Mouse (Mus musculus) ES-Bruce4 (cell line): ENCODE measurements at regions not wholly inside any gene's neighbourhood (a gene's known extent, or its start where the extent isn't known, plus 50 kb on each side); places are given as distances from the start of the nearest gene placed in this dataset.

Experiments
- CTCF ChIP-seq: IDR thresholded peaks from one replicate; pipeline ENCODE4 v1.8.1; 2011; ENCODE audit warnings: low read depth, low read length
- POLR2A ChIP-seq: IDR thresholded peaks from one replicate; pipeline ENCODE4 v1.8.1; 2011; ENCODE audit warnings: low read length; ENCODE audit not compliant: insufficient read depth

DNA sequence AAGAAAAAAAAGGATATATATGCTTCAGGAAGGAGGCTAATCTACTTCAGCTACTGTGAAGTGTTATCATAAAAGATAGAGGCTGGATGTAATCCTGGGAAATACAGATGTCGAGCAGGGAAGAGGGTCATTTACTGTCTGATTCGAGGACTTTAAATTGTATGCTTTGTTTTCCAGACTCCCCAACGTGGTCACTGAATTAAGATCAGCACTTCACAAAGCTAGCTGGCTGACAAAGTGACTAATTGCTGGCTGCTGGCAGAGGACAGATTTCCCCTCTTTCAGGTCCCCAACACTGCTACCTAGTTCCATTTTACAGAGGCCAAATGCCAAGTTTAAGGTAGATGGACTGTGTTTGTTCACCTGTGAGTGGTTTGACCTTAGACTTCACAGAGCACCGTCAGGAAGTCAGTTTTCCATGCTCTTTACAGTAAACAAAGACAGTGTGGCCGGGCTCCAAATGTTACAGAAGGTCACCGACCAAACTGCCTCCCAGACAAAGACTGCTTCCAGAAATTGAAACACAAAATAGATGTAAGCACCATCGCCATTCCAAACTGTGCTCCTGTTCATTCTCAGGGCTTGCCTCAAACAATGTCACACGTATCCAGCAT is 167.2 kb downstream of the Gm11361 start:
- TF ChIP-seq CTCF (no peak), POLR2A (no peak)
